Mouse (Mus musculus) heart, embryonic 16.5 days (tissue): Measurements from ENCODE around the gene Cdk17. TPM values are rescaled to one million over a fixed set of nuclear protein-coding genes. Genes with fewer than 3 reads are reported as not detected.

Experiments used
- ATAC-seq: fragments of 200-750 bp; cut with Nextera tagmentation; replicated peaks from 2 replicates; pipeline ENCODE4 v1.8.0; 2017; ENCODE audit warnings: moderate number of reproducible peaks; ENCODE audit not compliant: insufficient read depth, low FRiP score; ENCODE audit errors: extremely low read depth
- H3K27ac ChIP-seq: fragments of 300-500 bp; sonication (generic); 2 replicates; pipeline ENCODE4 v1.5.1; 2014; ENCODE audit warnings: mild to moderate bottlenecking, low read length, control low read depth, moderate library complexity
- H3K27me3 ChIP-seq: fragments of 300-500 bp; sonication (generic); 2 replicates; pipeline ENCODE4 v1.6.1; 2014; ENCODE audit warnings: low read length, mixed read lengths; ENCODE audit not compliant: control insufficient read depth, insufficient read depth
- H3K36me3 ChIP-seq: fragments of 300-500 bp; sonication (generic); 2 replicates; pipeline ENCODE4 v1.6.1; 2014; ENCODE audit not compliant: control insufficient read depth, insufficient read depth
- H3K4me1 ChIP-seq: fragments of 300-500 bp; sonication (generic); 2 replicates; pipeline ENCODE4 v1.6.1; 2014; ENCODE audit warnings: low read length, mixed read lengths; ENCODE audit not compliant: control insufficient read depth, insufficient read depth
- H3K4me2 ChIP-seq: fragments of 300-500 bp; sonication (generic); 2 replicates; pipeline ENCODE4 v1.6.1; 2014; ENCODE audit warnings: low read depth, mild to moderate bottlenecking, control low read depth, low read length
- H3K4me3 ChIP-seq: fragments of 300-500 bp; sonication (generic); 2 replicates; pipeline ENCODE4 v1.5.1; 2014; ENCODE audit warnings: mild to moderate bottlenecking, control low read depth, low read length
- H3K9ac ChIP-seq: fragments of 300-500 bp; sonication (generic); 2 replicates; pipeline ENCODE4 v1.6.1; 2014; ENCODE audit warnings: low read length, control low read depth
- H3K9me3 ChIP-seq: fragments of 300-500 bp; sonication (generic); replicated peaks from 2 replicates; pipeline ENCODE4 v1.6.1; 2016; ENCODE audit warnings: low read length; ENCODE audit not compliant: control insufficient read depth
- WGBS: fragments of 180-500 bp; shearing (Covaris S2); extraction: QIAGEN DNeasy Blood & Tissue Kit; methylation state at CpG from one replicate; pipeline ENCODE4 v1.1.7; 2014; 5-methylcytosine and 5-hydroxymethylcytosine counted together
- polyA plus RNA-seq: library from polyadenylated mRNA; unstranded; fragments of >200 nt; fragmentation: Nextera tagmentation; extraction: Ambion mirVana; gene quantifications from 2 replicates; pipeline ENCODE4 v1.2.1, GENCODE M21; 2015

The Cdk17 gene
- polyA plus RNA-seq, 1 experiment from 2014 or later: 14.9 TPM

GRCm38 (mm10) chr10:93242861-93243260, 82.2 kb downstream of the Cdk17 start:
- peaks cover 17% of the 10 kb centered on the region for H3K4me1 ChIP-seq
- H3K4me3 ChIP-seq: no peak overlapping the region
- H3K9ac ChIP-seq: no peak overlapping the region
- H3K27ac ChIP-seq: no peak overlapping the region
- H3K9me3 ChIP-seq: no peaks in the 10 kb centered on the region
- H3K4me2 ChIP-seq: no peak overlapping the region
- peaks cover 26% of the 10 kb centered on the region for H3K36me3 ChIP-seq
- 17% methylated on average over 5 of the region's 5 CpGs for WGBS
- no peaks in the 10 kb centered on the region for H3K27me3 ChIP-seq
- no peak for ATAC-seq

GRCm38 (mm10) chr10:93244209-93244705, 83.6 kb downstream of the Cdk17 start:
- Histone ChIP-seq H3K4me2 (no peak overlapping the region), H3K27ac (no peak overlapping the region), H3K9ac (no peak overlapping the region), H3K4me1 (peaks cover 19% of the 10 kb centered on the region), H3K9me3 (no peaks in the 10 kb centered on the region), H3K36me3 (peaks cover 22% of the 10 kb centered on the region), H3K4me3 (no peak overlapping the region), H3K27me3 (no peaks in the 10 kb centered on the region)
- no peak for ATAC-seq
- 78% methylated on average over 10 of the region's 10 CpGs for WGBS

- H3K36me3 ChIP-seq: peaks cover 16% of the 10 kb centered on the region
- no peak overlapping the region for H3K4me2 ChIP-seq
- no peaks in the 10 kb centered on the region for H3K27me3 ChIP-seq
- ATAC-seq: no peak
- H3K4me1 ChIP-seq: peaks cover 29% of the 10 kb centered on the region
- H3K9me3 ChIP-seq: no peaks in the 10 kb centered on the region
- H3K9ac ChIP-seq: no peak overlapping the region
- no peak overlapping the region for H3K4me3 ChIP-seq
- H3K27ac ChIP-seq: no peak overlapping the region
- 86% methylated on average over 7 of the region's 7 CpGs for WGBS
Measured at GRCm38 (mm10) chr10:93246185-93246920, 85.7 kb downstream of the Cdk17 start.

- Histone ChIP-seq H3K4me2 (no peak overlapping the region), H3K27ac (peak overlapping the region; percentile 76), H3K9ac (no peak overlapping the region), H3K9me3 (no peaks in the 10 kb centered on the region), H3K4me1 (peaks cover 29% of the 10 kb centered on the region), H3K36me3 (peaks cover 11% of the 10 kb centered on the region; the same call in 1 of the 2 replicates), H3K4me3 (no peak overlapping the region), H3K27me3 (no peaks in the 10 kb centered on the region)
- WGBS: 80% methylated on average over 12 of the region's 12 CpGs
- ATAC-seq: no peak
Measured at GRCm38 (mm10) chr10:93247422-93247821, 86.7 kb downstream of the Cdk17 start.

- H3K9ac ChIP-seq: 0 out of 2 replicates have a peak overlapping the region, but pooled peaks have one; percentile 3
- 37% methylated on average over 6 of the region's 6 CpGs for WGBS
- peak overlapping the region; percentile 76 for H3K27ac ChIP-seq
- peaks cover 29% of the 10 kb centered on the region for H3K4me1 ChIP-seq
- no peak overlapping the region for H3K4me3 ChIP-seq
- H3K4me2 ChIP-seq: no peak overlapping the region
- H3K36me3 ChIP-seq: peaks cover 11% of the 10 kb centered on the region; the same call in 1 of the 2 replicates
- no peaks in the 10 kb centered on the region for H3K9me3 ChIP-seq
- no peaks in the 10 kb centered on the region for H3K27me3 ChIP-seq
- peak; percentile 52; the same call in 1 of the 2 replicates for ATAC-seq
Measured at GRCm38 (mm10) chr10:93247902-93248301, 87.2 kb downstream of the Cdk17 start.

- Histone ChIP-seq H3K9ac (no peak overlapping the region), H3K4me3 (no peak overlapping the region), H3K4me2 (no peak overlapping the region), H3K4me1 (peaks cover 29% of the 10 kb centered on the region), H3K27ac (0 out of 2 replicates have a peak overlapping the region, but pooled peaks have one; percentile 1), H3K9me3 (no peaks in the 10 kb centered on the region), H3K36me3 (peaks cover 11% of the 10 kb centered on the region; the same call in 1 of the 2 replicates), H3K27me3 (no peaks in the 10 kb centered on the region)
- ATAC-seq: no peak
- WGBS: 81% methylated on average over 8 of the region's 8 CpGs
Measured at GRCm38 (mm10) chr10:93248416-93248815, 87.7 kb downstream of the Cdk17 start.

GRCm38 (mm10) chr10:93249901-93250300, 89.2 kb downstream of the Cdk17 start:
- no peaks in the 10 kb centered on the region for H3K9me3 ChIP-seq
- WGBS: 70% methylated on average over 7 of the region's 7 CpGs
- H3K27ac ChIP-seq: peak overlapping the region; percentile 66
- H3K27me3 ChIP-seq: no peaks in the 10 kb centered on the region
- H3K4me1 ChIP-seq: peaks cover 29% of the 10 kb centered on the region
- H3K4me3 ChIP-seq: no peak overlapping the region
- no peak for ATAC-seq
- H3K36me3 ChIP-seq: peaks cover 9% of the 10 kb centered on the region; the same call in 1 of the 2 replicates
- H3K4me2 ChIP-seq: no peak overlapping the region
- no peak overlapping the region for H3K9ac ChIP-seq

- H3K9me3 ChIP-seq: no peaks in the 10 kb centered on the region
- 0 out of 2 replicates have a peak, but pooled peaks have one; percentile 33 for ATAC-seq
- H3K9ac ChIP-seq: peak overlapping the region; percentile 57
- H3K4me3 ChIP-seq: no peak overlapping the region
- H3K4me2 ChIP-seq: peak overlapping the region; percentile 29
- peaks cover 9% of the 10 kb centered on the region; the same call in 1 of the 2 replicates for H3K36me3 ChIP-seq
- H3K4me1 ChIP-seq: peaks cover 34% of the 10 kb centered on the region
- H3K27ac ChIP-seq: peak overlapping the region; percentile 66
- 48% methylated on average over 24 of the region's 24 CpGs for WGBS
- no peaks in the 10 kb centered on the region for H3K27me3 ChIP-seq
Measured at GRCm38 (mm10) chr10:93250436-93251317, 90.0 kb downstream of the Cdk17 start.
